Mouse (Mus musculus) frontal cortex, postnatal 14 days (tissue): ENCODE measurements around the gene Fibp.

Source experiments
- DNase-seq, 2 experiments: peaks; one replicate each; pipeline ENCODE4 v3.0.0; 2022; ENCODE audit warnings: low spot score in 2 of 2

The Fibp gene

GRCm38 (mm10) chr19:5431911-5432464 lies 28.4 kb upstream of the Fibp start:
- DNase-seq = no peak

- no peak for DNase-seq
These were observed 27.2 kb upstream of the Fibp start for GRCm38 (mm10) chr19:5432992-5433852.

- no peak for DNase-seq
These were observed 26.5 kb upstream of the Fibp start for GRCm38 (mm10) chr19:5433951-5434350.

- no peak for DNase-seq
These were observed 16.0 kb upstream of the Fibp start for GRCm38 (mm10) chr19:5444371-5444908.

- DNase-seq = no peak
These were observed 15.5 kb upstream of the Fibp start for GRCm38 (mm10) chr19:5444954-5445353.

- no peak for DNase-seq
These were observed 14.7 kb upstream of the Fibp start for GRCm38 (mm10) chr19:5445747-5446146.

GRCm38 (mm10) chr19:5447515-5448353 lies 12.7 kb upstream of the Fibp start, which contains the start of gene Fosl1:
Fosl1 (plus strand) TSS chr19:5447547.
- DNase-seq = no peak

GRCm38 (mm10) chr19:5448354-5449150 lies 11.9 kb upstream of the Fibp start:
- no peak for DNase-seq

- no peak for DNase-seq
These were observed 10.7 kb upstream of the Fibp start for GRCm38 (mm10) chr19:5449673-5450072.

GRCm38 (mm10) chr19:5451766-5452165 lies 8.6 kb upstream of the Fibp start:
- DNase-seq = no peak

GRCm38 (mm10) chr19:5455037-5455436 lies 5.4 kb upstream of the Fibp start:
- no peak for DNase-seq

- no peak for DNase-seq
These were observed 4.8 kb upstream of the Fibp start for GRCm38 (mm10) chr19:5455568-5455967.

GRCm38 (mm10) chr19:5456241-5456921 lies 4.0 kb upstream of the Fibp start:
- no peak for DNase-seq

- DNase-seq = peak; percentile 94 to 96
These were observed 3.3 kb upstream of the Fibp start for GRCm38 (mm10) chr19:5456922-5457745.

- no peak for DNase-seq
These were observed 2.5 kb upstream of the Fibp start, which contains the start of gene Ccdc85b for GRCm38 (mm10) chr19:5457746-5458442. Ccdc85b (minus strand) TSS chr19:5457894.

GRCm38 (mm10) chr19:5459019-5459418 lies 1.4 kb upstream of the Fibp start:
- DNase-seq = no peak

GRCm38 (mm10) chr19:5459896-5460295 lies 519 bp upstream of the Fibp start:
- DNase-seq = no peak

GRCm38 (mm10) chr19:5461411-5461810 lies 996 bp downstream of the Fibp start:
- DNase-seq = no peak

GRCm38 (mm10) chr19:5463212-5463611 lies 2.8 kb downstream of the Fibp start:
- no peak for DNase-seq
